Mouse (Mus musculus): ENCODE measurements at regions not wholly inside any gene's neighbourhood (a gene's known extent, or its start where the extent isn't known, plus 50 kb on each side); places are given as distances from the start of the nearest gene placed in this dataset.
A peak's percentile ranks its signal among the peaks of the same experiment; 100 is the strongest.
"Not testable (repeated sequence)": the region's sequence is repeated elsewhere in the genome, so short reads cannot be mapped to it uniquely, and the experiment has no call there.

- no peaks in the 10 kb centered on the region for H3K9me3 ChIP-seq
- ATAC-seq (ENCODE audit: low FRiP score, low read depth): no peak
Observed at GRCm38 (mm10) chrX:76077781-76078180, 186.3 kb upstream of the Cldn34b3 start.

DNA sequence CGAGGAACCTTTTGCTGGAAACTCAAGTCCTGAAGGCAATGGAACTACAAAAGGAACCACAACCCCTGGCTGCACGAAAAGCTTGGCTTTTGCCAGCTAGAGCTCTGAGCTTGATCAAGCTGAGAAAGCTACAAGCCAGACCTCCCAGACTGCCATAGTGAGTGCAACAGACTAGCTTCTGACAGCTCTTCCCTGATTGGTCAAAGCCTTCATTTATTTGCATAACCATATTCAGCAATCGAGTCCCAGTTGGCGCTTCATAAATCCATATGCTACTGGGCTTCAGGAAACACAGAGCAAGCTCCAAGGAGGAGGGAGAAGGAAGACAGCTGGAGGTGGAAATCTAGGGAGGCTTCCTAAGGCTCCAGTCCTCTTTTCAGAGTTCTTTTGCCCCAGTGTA, 181.4 kb upstream of the Cldn34b3 start:
- Histone ChIP-seq H3K27me3 (replicated peaks) (no peaks in the 10 kb centered on the region), H3K36me3 (no peaks in the 10 kb centered on the region), H3K4me2 (replicated peaks) (no peak overlapping the region), H3K9ac (no peak overlapping the region), H3K9me3 (no peaks in the 10 kb centered on the region), H3K4me3 (no peak overlapping the region), H3K4me1 (no peaks in the 10 kb centered on the region), H3K27ac (no peak overlapping the region)
- no peak for ATAC-seq (ENCODE audit: low FRiP score, low read depth)
- WGBS: 71% methylated on average over 4 of the region's 4 CpGs

More at GRCm38 (mm10) chrX:76077781-76078180, 186.3 kb upstream of the Cldn34b3 start:
- H3K4me2 ChIP-seq (replicated peaks): no peak overlapping the region
- no peaks in the 10 kb centered on the region for H3K4me1 ChIP-seq
- H3K4me3 ChIP-seq: no peak overlapping the region
- H3K36me3 ChIP-seq: no peaks in the 10 kb centered on the region
- no peak overlapping the region for H3K27ac ChIP-seq
- 60% methylated on average over 3 of the region's 3 CpGs for WGBS
- H3K9ac ChIP-seq: no peak overlapping the region
- H3K27me3 ChIP-seq (replicated peaks): no peaks in the 10 kb centered on the region

DNA sequence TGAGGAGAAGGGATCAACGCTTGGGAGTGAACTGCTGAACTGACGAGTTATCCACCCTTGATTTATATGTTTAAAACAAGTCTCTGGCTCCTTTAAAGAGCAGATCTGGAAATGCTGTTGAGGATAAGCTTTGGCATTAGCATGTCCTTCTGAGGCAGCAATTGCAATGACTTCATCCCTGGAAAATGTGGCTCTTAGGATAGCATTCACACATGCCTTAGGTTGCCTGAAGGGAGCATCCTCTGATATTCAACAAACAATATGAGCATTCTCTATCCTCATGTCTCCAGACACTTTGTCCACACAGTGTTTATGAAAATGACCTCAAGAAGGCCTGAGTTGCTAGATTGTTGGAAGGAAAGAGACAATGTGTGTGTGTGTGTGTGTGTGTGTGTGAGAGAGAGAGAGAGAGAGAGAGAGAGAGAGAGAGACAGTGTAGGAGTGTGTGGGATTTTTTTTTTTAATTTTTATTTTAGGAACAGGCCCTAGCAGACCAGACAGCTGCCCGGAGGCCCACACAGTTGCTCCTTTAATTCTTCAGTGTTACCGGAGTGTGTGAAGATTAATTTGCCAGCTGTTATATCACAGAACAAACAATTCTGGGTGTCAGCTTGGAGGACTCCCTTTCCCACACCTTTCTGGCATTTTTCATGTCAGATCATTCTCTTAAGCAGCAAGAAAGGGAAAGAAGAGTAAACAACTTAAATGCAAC, 153.2 kb upstream of the Cldn34b3 start:
- no peaks in the 10 kb centered on the region for H3K4me1 ChIP-seq
- no peak overlapping the region for H3K4me2 ChIP-seq (replicated peaks)
- H3K27ac ChIP-seq: no peak overlapping the region
- H3K9me3 ChIP-seq: no peaks in the 10 kb centered on the region
- H3K27me3 ChIP-seq (replicated peaks): no peaks in the 10 kb centered on the region
- no peak for ATAC-seq (ENCODE audit: low FRiP score, low read depth)
- WGBS: 62% methylated on average over 4 of the region's 4 CpGs
- H3K36me3 ChIP-seq: no peaks in the 10 kb centered on the region
- no peak overlapping the region for H3K9ac ChIP-seq
- no peak overlapping the region for H3K4me3 ChIP-seq

- Histone ChIP-seq H3K4me3 (no peak overlapping the region), H3K4me2 (replicated peaks) (no peak overlapping the region), H3K4me1 (no peaks in the 10 kb centered on the region), H3K36me3 (no peaks in the 10 kb centered on the region), H3K9me3 (no peaks in the 10 kb centered on the region), H3K9ac (no peak overlapping the region), H3K27ac (no peak overlapping the region), H3K27me3 (replicated peaks) (no peaks in the 10 kb centered on the region)
- no peak for ATAC-seq (ENCODE audit: low FRiP score, low read depth)
- 21% methylated on average over 1 of the region's 1 CpGs for WGBS
Observed at GRCm38 (mm10) chrX:76116086-76116485, 148.0 kb upstream of the Cldn34b3 start.

DNA sequence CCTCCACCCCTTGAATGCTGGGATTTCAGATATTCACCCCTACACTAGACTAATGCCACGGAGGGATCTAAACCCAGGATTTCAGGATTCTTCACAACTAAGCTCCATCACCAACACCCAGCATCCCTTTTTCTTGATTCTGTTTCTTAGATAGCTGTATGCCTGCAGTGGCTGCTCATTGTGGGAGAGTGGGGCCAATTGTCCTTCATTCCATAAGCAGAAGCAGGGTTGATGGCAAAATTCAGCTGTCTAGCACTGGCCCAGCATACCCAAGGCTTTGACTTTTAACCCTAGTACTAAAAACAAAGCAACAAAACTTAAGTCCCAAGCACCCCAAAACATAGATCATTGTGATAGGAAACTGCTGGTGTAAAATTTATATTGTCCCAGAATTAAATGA, 147.5 kb upstream of the Cldn34b3 start:
- Histone ChIP-seq H3K36me3 (no peaks in the 10 kb centered on the region), H3K4me1 (no peaks in the 10 kb centered on the region), H3K27ac (no peak overlapping the region), H3K4me2 (replicated peaks) (no peak overlapping the region), H3K4me3 (no peak overlapping the region), H3K9ac (no peak overlapping the region), H3K27me3 (replicated peaks) (no peaks in the 10 kb centered on the region), H3K9me3 (no peaks in the 10 kb centered on the region)
- ATAC-seq (ENCODE audit: low FRiP score, low read depth): no peak
- WGBS: 71% methylated on average over 1 of the region's 1 CpGs

DNA sequence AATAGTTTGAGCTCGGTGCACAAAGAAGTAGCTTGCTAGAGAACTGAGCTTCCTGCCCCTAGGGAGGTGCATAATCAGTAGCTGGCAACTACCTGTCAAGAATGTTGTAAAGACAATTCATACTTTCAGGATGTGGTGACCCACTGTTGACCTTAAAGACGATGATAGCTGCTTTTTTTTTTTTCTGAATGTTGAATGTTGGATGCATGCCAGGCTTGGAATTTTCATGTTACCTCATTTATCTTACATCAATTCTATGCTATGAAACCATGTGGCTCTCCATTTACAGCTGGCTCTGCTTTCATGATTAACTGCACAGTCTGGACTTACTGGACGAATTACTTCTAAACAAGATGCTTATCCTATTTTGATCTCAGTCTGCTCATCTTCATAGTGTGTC, 143.2 kb upstream of the Cldn34b3 start:
- ATAC-seq (ENCODE audit: low FRiP score, low read depth): no peak
- Histone ChIP-seq H3K27me3 (replicated peaks) (no peaks in the 10 kb centered on the region), H3K27ac (no peak overlapping the region), H3K4me1 (no peaks in the 10 kb centered on the region), H3K9ac (no peak overlapping the region), H3K9me3 (no peaks in the 10 kb centered on the region), H3K4me3 (no peak overlapping the region), H3K36me3 (no peaks in the 10 kb centered on the region), H3K4me2 (replicated peaks) (no peak overlapping the region)
- 53% methylated on average over 3 of the region's 3 CpGs for WGBS

GRCm38 (mm10) chrX:76123355-76123754, 140.7 kb upstream of the Cldn34b3 start:
- ATAC-seq (ENCODE audit: low FRiP score, low read depth): peak; percentile 41; the same call in 1 of the 2 replicates
- Histone ChIP-seq H3K27ac (no peak overlapping the region), H3K36me3 (no peaks in the 10 kb centered on the region), H3K9me3 (no peaks in the 10 kb centered on the region), H3K4me2 (replicated peaks) (no peak overlapping the region), H3K9ac (no peak overlapping the region), H3K27me3 (replicated peaks) (no peaks in the 10 kb centered on the region), H3K4me3 (no peak overlapping the region), H3K4me1 (no peaks in the 10 kb centered on the region)
- 51% methylated on average over 2 of the region's 2 CpGs for WGBS

DNA sequence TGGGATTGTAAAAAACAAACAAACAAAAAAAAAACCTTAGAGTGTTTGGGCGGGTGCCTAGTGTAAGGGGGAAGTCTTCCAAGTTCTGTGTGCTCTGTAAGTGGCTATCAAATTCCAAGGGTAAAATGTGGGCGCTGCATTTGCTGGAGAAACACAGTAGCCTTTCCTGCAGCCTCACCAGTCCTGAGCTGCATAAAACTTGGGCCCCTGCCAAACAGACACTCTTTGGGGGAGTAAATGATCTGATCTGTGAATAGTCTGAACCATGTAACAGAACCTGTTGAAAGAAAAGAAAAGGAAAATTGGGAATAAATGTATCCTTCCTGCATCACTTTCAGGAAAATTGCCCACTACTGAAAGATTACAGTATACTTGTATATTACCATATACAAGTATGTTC, 126.4 kb upstream of the Cldn34b3 start:
- H3K9me3 ChIP-seq: no peaks in the 10 kb centered on the region
- no peaks in the 10 kb centered on the region for H3K27me3 ChIP-seq (replicated peaks)
- H3K4me2 ChIP-seq (replicated peaks): no peak overlapping the region
- WGBS: 66% methylated on average over 2 of the region's 2 CpGs
- H3K4me3 ChIP-seq: no peak overlapping the region
- no peak overlapping the region for H3K9ac ChIP-seq
- ATAC-seq (ENCODE audit: low FRiP score, low read depth): no peak
- no peaks in the 10 kb centered on the region for H3K36me3 ChIP-seq
- H3K4me1 ChIP-seq: no peaks in the 10 kb centered on the region
- H3K27ac ChIP-seq: no peak overlapping the region

- no peak overlapping the region for H3K4me2 ChIP-seq (replicated peaks)
- H3K36me3 ChIP-seq: no peaks in the 10 kb centered on the region
- no peak overlapping the region for H3K27ac ChIP-seq
- H3K4me1 ChIP-seq: no peaks in the 10 kb centered on the region
- no peaks in the 10 kb centered on the region for H3K9me3 ChIP-seq
- WGBS: 79% methylated on average over 2 of the region's 2 CpGs
- H3K9ac ChIP-seq: no peak overlapping the region
- ATAC-seq (ENCODE audit: low FRiP score, low read depth): no peak
- no peak overlapping the region for H3K4me3 ChIP-seq
- H3K27me3 ChIP-seq (replicated peaks): no peaks in the 10 kb centered on the region
Observed at GRCm38 (mm10) chrX:76141022-76141421, 123.1 kb upstream of the Cldn34b3 start.

GRCm38 (mm10) chrX:76174806-76175205, 89.3 kb upstream of the Cldn34b3 start:
- H3K9ac ChIP-seq; H3K4me1 ChIP-seq; H3K36me3 ChIP-seq; ATAC-seq (ENCODE audit: low FRiP score, low read depth); H3K4me2 ChIP-seq (replicated peaks); H3K9me3 ChIP-seq; H3K27ac ChIP-seq; H3K4me3 ChIP-seq; H3K27me3 ChIP-seq (replicated peaks): not testable (repeated sequence)
- WGBS: 77% methylated on average over 2 of the region's 2 CpGs

- H3K4me1 ChIP-seq: no peaks in the 10 kb centered on the region
- ATAC-seq (ENCODE audit: low FRiP score, low read depth): no peak
Observed at GRCm38 (mm10) chrX:76181446-76182148, 82.5 kb upstream of the Cldn34b3 start.

GRCm38 (mm10) chrX:76200607-76201006, 63.5 kb upstream of the Cldn34b3 start:
- no peaks in the 10 kb centered on the region for H3K27me3 ChIP-seq (replicated peaks)
- no peak overlapping the region for H3K4me2 ChIP-seq (replicated peaks)
- no peak overlapping the region for H3K27ac ChIP-seq
- H3K9ac ChIP-seq: no peak overlapping the region
- H3K4me1 ChIP-seq: no peaks in the 10 kb centered on the region
- no peaks in the 10 kb centered on the region for H3K36me3 ChIP-seq
- 81% methylated on average over 1 of the region's 1 CpGs for WGBS
- no peak for ATAC-seq (ENCODE audit: low FRiP score, low read depth)
- no peaks in the 10 kb centered on the region for H3K9me3 ChIP-seq
- H3K4me3 ChIP-seq: no peak overlapping the region

More at GRCm38 (mm10) chrX:76181446-76182148, 82.5 kb upstream of the Cldn34b3 start:
- Histone ChIP-seq H3K27ac (no peak overlapping the region), H3K27me3 (replicated peaks) (no peaks in the 10 kb centered on the region), H3K4me3 (no peak overlapping the region), H3K9me3 (no peaks in the 10 kb centered on the region), H3K4me2 (replicated peaks) (no peak overlapping the region), H3K36me3 (no peaks in the 10 kb centered on the region), H3K9ac (no peak overlapping the region)
- 81% methylated on average over 4 of the region's 4 CpGs for whole genome bisulfite sequencing

GRCm38 (mm10) chrX:76201366-76201765, 62.7 kb upstream of the Cldn34b3 start:
- Histone ChIP-seq H3K9me3 (no peaks in the 10 kb centered on the region), H3K4me3 (no peak overlapping the region), H3K36me3 (no peaks in the 10 kb centered on the region), H3K4me2 (replicated peaks) (no peak overlapping the region), H3K27me3 (replicated peaks) (no peaks in the 10 kb centered on the region), H3K27ac (no peak overlapping the region), H3K4me1 (no peaks in the 10 kb centered on the region), H3K9ac (no peak overlapping the region)
- ATAC-seq (ENCODE audit: low FRiP score, low read depth): no peak
- WGBS: 23% methylated on average over 4 of the region's 4 CpGs
